Mouse (Mus musculus): ENCODE results near the gene Il4.

Gene Il4

DNA sequence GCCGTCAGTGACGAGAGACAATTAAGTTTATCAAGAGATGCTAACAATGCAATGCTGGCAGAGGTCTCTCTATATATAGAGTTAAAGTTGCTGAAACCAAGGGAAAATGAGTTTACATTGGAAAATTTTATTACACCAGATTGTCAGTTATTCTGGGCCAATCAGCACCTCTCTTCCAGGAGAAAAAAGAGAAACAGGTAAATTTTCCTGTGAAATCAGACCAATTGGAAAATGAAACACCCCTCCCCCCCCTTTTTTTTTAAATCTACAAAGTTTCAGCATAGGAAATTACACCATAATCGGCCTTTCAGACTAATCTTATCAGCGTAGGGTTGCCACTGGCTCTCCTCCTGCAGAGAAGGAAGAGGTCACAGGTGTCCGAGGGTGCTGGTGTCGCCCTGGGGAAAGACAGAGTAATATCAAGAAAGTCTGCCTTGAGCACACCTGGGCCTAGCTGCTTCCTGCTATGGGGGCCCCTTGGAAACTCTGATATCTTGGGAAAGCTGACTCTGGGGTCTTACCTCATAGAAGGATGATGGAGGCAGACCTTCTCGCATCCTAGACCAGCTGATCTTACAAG, at the start of gene Il4:
Gene Il4 (minus strand): TSS at position 51 of the 580 bp plus-strand sequence.
- CTCF ChIA-PET: no interaction called here

DNA sequence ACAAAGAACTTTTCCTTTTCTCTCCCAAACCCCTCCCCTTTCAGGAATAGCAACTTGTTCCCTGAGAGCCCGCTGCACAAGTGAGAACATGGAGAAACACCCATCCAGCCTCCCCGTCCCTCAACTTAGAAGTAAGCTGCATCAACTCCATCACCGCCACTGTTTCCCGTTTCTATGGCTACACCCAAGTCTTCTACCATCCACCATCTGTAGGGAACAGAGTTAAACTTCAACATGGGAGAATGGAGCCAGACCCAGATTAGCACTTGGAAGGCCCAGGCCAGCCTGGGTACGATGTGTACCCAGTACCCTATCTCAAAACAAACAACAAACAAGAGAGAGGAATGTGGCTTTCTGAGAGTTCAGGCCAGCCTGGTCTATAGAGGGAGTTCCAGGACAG, 45.6 kb upstream of the Il4 start:
- CTCF ChIA-PET: no interaction called here

DNA sequence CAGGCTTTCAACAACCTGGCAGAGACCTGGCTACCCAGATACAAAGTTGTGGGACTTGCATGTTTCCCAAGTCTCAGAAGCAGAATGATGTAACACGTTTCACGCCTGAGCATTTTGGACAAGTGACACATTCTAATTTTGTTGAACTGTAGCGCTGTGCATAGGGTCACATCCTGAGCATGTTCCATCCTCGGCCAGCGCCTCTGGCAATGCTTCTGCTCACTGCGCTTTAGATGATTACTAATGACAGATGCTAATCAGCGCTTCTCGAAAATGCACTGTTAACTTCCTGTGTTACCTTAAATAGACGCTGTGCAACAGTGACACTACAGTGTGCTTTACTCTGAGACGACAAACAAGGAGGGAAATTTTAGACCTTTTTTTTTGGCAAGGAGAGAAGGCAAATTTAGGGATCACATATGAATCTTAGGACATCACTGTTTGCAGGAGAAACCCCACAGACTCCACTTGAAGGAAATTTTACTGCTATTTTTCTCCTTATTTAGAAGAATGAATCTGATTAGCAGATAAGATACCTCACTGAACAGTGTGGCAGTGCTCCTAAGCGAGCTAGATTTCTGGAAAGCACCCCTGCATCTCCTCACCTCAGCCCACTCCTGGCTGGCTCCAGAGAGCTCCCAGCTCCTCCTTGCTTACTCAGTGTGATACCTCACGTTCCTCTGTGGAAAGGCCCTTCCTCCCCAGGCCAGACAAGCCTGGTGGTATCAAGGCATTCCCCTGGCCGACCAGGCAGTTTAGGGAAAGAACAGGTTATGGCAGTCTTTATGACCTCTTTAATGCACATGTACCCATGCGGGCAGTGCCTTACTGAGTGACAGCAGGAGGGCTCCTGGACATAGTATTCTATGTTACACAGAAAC, 44.6 kb upstream of the Il4 start:
- CTCF ChIA-PET: no interaction called here

DNA sequence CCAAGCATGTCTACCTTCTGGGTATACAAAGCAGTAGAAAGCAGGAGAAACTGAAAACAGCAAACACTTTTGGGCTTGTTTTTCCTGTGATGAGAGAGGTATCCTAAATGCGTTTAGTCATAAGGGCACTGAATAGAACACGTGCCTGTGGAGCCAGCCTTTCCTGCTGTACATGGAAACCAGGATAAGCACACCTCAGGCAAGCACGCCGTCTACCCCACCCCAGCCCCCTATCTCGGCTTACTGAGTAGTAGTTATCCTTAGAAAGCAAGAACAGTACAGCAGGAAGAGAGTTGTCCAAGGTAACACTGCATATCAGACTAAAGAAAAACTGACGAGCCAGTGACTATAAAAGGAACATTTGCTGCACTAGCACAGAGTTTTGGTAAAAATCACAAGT, 39.4 kb upstream of the Il4 start:
- CTCF ChIA-PET: no interaction called here

DNA sequence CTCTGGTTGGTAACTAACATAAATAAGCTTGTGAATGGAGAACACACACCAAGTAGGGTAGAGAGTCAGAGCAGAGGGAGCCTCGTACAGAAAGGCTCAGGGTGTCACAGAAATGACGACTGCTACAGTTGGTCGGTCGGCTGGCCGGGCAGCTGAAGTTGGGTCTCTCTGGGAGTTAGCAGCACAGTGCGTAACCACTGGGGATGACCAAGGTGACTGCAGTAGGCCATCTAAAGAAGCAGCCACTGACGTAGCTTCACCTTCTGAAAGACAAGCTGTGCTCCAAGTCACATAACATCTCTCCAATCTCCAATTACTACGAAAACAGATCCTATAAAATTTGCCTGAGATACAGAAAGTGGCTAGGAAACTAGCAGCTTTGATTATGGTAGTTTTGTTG, 38.9 kb upstream of the Il4 start:
- CTCF ChIA-PET: no interaction called here

DNA sequence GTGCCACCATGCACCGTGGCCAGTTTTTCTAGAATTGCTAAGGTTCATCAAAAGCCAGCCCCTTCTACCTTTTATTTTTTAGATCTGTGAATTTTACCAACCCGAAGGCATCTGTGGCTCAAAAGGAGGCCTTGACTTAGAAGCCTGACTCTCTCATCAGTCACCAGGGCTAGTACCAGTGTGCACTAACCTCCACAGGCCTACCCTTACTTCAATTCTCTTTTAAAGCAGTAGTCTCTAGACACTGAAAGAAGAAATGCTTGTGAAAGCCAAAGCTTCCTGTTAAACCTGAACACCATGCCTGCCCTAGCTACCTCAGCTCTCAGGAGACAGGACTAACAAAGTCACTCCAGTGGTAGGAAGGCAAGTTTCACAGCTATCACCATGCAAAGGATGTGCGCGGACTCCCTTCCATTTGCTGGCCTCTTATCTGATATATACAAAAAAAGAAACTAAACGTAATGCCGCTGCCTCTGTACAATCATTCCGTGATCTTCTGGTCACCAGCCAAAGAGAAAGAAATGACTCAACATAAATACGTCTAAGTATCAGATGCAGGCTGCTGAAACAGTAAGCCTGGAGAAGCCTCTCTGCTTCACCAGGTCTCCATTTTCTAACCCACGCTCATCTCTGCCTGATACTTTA, 38.2 kb upstream of the Il4 start:
- CTCF ChIA-PET: no interaction called here

GRCm38 (mm10) chr11:53655043-53655442, 36.6 kb upstream of the Il4 start:
- CTCF ChIA-PET: interaction anchor here (0.5 kb wide), 1 partner anchor 27 kb away, joined by 6 read pairs; no protein-coding TSS in a partner anchor

GRCm38 (mm10) chr11:53652427-53652826, 34.0 kb upstream of the Il4 start:
- CTCF ChIA-PET: no interaction called here

DNA sequence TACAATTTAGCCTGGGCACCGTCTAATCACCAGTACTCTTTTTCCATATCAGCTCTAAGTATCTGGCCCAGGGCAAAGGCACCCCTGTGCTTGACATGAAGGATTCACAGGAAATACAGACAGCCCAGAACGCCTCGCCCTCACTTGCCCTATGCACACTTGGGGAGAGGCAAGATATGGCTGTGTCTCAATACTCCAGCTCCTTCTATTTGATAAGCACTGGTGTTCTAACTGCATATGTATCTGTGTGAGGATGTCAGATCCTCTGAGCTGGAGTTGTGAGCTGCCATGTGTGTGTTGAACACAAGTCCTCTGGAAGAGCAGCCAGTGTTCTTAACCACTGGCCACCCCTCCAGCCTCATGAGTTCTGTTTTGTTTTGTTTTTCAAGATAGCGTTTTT, 33.0 kb upstream of the Il4 start:
- CTCF ChIA-PET: no interaction called here

DNA sequence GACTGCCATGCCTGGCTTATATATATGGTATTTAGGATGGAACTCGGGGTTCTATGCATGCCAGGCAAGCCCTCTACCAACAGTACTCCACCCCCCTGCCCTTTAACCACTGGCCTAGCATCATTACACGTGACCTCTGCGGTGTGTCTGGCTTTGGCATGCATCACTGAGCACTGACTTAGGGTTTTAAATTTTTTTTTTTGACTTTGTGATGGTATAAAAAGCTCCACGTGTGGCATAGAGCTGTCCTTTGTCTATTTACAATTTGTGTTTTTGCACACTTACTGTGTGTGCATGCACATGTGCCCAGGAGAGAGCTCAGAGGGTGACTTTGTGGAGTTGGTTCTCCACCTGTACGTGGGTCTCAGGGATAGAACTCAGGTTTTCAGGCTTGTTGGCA, 25.5 kb upstream of the Il4 start:
- CTCF ChIA-PET: no interaction called here

DNA sequence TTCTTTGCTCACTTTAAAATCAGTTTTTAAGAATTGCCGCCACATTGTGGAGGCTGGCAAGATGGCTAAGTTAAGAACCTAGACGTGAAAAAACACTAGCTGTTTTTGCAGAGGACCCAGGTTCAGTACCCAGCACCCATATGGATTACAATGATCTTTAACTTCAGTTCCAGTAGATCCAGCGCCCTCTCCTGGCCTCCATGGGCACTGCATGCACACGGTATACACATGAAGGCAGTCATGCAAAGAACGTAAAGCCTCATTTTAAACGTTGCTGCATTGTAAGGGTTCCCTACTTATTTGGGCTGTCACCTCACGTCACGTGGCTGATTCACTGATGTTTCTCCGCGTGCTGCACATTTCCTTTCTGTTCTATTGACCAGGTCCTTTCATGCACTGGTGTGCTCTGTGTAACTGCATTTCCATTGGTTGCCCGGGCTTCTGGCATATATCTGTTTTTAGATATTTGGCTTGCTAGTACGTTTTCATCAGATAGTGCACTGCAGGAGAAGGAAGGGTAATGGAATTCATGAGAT, 24.3 kb upstream of the Il4 start:
- CTCF ChIA-PET: no interaction called here

GRCm38 (mm10) chr11:53637803-53638260, 19.4 kb upstream of the Il4 start:
- CTCF ChIA-PET: no interaction called here

DNA sequence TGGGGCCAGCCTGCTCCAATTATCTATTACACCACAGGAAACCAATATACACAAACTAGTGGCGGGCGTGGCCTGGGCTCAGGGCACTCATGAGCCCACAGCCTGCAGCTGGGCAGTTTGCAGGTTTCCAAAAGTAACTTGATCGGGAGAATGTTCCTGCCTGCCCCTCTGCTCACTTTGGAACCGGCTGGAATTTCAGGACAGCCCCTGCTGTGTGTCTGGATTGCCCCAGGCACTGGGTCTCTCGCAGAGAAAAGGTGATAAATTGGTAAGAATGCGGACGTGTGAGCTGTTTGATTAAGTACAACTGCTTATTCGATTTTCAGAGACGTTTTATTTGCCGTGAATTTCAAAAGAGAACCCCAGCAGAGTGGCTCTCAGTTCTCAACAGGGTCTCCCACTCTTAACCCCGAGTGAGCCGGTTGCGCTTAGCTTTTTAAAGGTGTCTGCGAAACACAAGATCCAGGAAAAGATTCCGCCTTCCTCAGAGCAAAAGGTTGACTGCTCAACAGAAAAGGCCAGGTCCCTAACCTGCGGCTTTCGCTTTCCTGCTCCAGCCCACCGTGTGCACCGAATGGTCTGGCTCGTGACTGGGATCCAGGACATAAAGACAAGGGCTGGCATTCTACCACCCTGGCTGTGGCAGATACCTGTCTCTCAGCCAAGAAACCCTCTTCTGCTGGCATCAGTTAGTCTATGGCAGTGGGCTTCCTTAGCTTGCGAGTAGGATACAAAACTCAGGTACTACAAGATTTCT, 18.8 kb upstream of the Il4 start:
- CTCF ChIA-PET: no interaction called here

DNA sequence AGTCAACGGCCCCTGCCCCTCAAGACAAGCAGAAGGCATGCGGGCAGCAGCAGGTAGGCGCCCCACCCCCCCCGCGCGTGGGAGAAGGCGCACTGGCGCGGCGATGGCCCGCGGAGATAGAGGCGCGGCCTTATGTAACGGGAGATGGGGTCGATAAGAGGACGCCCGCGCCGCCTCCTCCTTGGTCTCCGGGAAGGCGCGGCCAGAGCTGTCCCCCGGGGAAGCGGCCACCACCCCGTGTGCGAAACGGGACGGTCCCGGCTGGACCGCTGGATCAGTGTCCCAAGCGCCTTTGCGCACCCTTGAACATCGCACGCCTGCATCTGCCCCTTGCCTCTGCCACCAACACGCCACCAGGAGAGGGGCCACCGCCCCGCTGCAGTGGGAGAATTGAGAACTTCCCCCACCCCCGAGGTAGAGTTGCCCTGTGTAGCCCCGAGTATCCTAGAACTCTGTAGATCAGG, 17.7 kb upstream of the Il4 start:
- CTCF ChIA-PET: no interaction called here

DNA sequence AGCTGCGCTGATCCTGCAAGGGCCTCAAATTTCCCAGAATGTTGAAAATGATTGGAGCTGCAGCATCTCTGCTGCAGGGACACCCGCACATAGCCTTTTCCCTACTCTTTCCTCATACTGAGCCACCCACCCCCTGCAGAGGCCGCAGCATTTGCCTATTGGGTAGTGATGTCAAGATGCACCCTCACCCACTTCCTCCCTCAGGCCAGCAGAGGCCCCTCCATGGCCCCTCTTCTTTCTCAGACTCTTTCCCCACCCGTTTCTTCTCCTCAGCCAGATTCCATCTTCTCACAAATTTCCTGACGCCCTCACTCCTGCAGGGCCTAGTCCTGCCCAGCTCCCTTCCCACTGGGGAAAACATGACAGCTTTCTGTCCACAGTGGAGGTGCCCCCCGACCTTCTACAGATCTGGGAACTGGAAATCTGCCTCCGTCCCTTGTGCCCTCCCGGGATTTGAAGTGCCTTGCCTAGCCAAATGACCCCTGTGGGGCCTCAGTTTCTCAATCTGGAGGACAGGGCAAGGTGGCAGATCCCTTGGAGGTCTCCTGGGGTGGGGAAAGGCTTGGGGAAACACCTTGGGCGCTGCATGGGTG, 17.2 kb upstream of the Il4 start:
- CTCF ChIA-PET: interaction anchor here (0.6 kb wide), 1 partner anchor 70 kb away, joined by 10 read pairs; no protein-coding TSS in a partner anchor

GRCm38 (mm10) chr11:53634556-53634955, 16.1 kb upstream of the Il4 start, which contains the start of gene Il13:
TSS of gene Il13 (minus strand) at chr11:53634702.
- CTCF ChIA-PET: no interaction called here

GRCm38 (mm10) chr11:53633644-53634043, 15.2 kb upstream of the Il4 start:
- CTCF ChIA-PET: no interaction called here

DNA sequence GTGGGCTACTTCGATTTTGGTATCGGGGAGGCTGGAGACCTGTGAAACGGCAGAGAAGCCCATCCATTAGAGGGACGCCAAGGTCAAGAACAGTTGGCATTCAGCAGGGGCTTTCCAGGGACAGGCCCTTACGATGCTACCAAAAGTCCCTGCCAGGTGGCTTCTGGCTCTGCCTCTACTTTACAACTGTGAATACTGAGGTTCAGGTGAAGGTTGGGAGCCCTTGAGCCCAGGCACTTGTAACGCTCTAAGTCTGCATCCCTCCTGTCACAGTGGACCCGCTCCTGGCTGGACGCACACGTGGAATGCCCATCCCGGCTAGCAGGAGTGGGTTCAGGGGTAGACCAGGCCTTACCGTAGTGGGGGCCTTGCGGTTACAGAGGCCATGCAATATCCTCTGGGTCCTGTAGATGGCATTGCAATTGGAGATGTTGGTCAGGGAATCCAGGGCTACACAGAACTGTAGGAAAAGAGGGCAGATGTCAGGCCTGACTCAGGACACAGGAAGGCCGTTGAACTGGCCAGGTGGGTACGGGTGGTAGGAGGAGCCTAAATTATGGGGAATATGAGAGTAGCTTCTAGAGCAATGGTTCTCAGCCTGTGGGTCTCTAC, 13.8 kb upstream of the Il4 start:
- CTCF ChIA-PET: no interaction called here

GRCm38 (mm10) chr11:53627859-53628258, 9.4 kb upstream of the Il4 start:
- CTCF ChIA-PET: interaction anchor here (0.5 to 0.6 kb wide), 4 partner anchors 27 to 1055 kb away, joined by 3 to 6 read pairs (median 4); no protein-coding TSS in a partner anchor

DNA sequence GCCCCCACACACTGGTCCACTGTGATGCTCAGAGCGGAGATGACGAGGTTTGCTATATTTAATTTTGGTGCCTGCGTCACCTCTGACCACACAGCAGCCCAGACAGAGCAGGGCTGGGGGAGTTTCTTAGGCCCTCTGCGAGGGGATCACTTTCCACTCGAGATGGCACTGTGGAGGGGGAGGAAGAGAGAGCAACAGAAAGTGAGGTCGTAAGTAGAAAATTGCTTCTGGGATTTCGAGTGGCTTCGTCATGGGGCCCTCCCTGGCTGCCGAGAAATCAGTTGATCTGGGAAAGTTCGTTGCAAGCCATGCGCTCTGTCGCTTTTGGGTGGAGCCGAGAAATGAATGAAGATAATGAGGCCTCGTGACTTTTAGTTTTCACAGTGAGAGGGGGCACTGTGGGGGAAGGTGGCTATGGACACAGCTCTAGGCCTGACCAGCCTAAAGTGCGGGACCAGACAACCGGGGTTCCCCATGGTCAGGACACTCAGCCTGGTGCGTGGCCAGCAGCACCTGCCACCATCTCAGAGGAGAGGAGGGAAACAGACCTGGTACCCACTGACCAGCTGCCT, 8.4 kb upstream of the Il4 start:
- CTCF ChIA-PET: interaction anchor here (0.6 kb wide), 1 partner anchor 159 kb away, joined by 4 read pairs; no protein-coding TSS in a partner anchor
